Mouse (Mus musculus) frontal cortex, adult 2 months (tissue): ENCODE measurements around the gene Bnip1. TPM values are rescaled to one million over a fixed set of nuclear protein-coding genes. Genes with fewer than 3 reads are reported as not detected.

ENCODE experiments used
- DNase-seq, 2 experiments: peaks; one replicate each; pipeline ENCODE4 v3.0.0; 2022; ENCODE audit warnings: low spot score in 1 of 2; ENCODE audit errors: extremely low spot score in 1 of 2
- polyA plus RNA-seq: library from polyadenylated mRNA; depleted of rRNA; stranded (reverse); fragments of >200 nt; gene quantifications from 2 replicates; pipeline ENCODE4 v1.2.3, GENCODE M21; 2012; rRNA removed

Gene Bnip1
- polyA plus RNA-seq, 1 experiment = 47.8 TPM

DNA sequence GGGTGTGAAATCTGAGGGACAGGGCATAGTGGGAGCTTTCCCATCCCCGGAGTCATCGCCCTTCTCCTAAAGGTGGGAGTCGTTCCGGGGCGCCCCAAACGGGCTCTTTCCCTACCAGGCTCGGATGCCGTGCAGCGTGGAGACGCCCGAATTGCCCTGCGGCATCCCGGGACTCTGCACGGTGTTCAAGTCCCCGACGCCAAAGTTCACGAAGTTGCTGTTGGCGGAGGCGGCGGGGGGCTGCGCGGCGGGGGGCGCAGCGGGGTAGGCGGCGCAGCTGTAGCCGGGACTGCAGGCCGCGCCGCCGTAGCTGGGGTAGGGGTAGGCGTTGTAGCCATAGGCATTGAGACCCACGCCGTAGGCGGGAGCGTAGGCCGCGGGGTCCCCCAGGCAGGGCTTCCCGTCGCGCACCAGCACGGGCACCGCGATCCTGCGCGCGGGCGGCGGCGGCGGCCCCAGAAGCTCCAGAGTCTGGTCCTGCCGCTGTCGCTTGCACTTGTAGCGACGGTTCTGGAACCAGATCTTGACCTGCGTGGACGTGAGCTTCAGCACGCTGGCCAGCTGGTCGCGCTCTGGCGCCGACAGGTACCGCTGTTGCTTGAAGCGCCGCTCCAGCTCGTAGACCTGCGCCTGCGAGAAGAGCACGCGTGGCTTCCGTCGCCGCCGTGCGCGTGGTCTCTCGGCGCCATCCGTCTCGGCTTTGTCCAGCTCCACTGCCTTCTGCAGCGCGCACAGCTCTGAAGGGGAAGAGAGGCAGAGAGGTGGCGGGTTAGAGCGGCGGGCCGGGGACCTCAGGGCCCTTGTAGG lies 58.2 kb downstream of the Bnip1 start:
- no peak for DNase-seq

DNA sequence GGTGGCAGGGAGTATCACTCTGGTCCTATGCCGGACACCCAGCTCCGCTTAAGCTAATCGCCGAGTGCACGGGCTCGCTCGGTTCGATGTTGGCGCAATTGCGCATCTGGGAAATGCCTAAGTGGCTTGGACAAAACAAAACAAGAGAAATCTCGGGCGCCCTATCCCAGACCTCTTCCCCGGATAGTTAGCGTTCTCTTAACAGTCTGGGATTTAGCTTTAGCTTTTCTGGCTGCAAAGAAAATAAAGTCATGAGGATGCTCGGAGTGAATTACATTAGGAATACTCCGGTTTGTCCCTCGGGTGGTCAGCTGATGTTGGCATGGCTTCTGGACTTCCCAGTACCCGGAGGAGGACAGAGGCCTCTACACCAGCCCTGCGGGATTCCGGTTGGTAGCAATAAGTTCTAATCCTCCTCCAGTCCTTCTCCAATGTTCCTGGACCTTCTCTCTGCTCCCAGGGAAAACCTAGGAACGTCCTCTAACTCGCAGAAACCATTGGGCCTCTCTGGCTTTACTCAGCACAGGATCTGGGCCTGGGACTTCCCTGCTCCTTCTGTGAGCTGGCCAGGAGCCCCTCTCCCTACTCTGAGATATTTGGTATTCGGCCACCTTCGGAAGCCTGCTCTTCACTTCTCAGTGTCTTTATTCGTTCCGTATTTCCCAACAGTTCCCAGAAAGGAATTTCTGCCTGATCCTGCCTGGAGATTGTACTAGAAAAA lies 59.0 kb downstream of the Bnip1 start:
- DNase-seq = no peak

DNA sequence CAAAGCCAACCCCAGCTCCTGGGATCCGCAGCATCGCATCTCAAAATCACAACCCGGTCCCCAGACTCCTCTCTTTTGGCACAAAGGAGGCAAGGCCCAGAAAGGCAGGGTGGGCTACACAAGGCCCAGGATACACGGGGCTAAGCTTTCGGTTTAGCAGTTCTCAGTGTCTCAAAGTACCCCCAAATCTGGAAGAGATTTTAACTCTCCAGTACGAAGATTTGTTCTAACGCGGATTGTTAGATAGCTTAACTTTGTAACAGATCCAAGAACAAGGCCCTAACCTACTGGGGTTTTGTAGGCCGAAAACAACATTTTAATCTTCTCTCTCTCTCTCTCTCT lies 59.5 kb downstream of the Bnip1 start:
- DNase-seq = no peak

DNA sequence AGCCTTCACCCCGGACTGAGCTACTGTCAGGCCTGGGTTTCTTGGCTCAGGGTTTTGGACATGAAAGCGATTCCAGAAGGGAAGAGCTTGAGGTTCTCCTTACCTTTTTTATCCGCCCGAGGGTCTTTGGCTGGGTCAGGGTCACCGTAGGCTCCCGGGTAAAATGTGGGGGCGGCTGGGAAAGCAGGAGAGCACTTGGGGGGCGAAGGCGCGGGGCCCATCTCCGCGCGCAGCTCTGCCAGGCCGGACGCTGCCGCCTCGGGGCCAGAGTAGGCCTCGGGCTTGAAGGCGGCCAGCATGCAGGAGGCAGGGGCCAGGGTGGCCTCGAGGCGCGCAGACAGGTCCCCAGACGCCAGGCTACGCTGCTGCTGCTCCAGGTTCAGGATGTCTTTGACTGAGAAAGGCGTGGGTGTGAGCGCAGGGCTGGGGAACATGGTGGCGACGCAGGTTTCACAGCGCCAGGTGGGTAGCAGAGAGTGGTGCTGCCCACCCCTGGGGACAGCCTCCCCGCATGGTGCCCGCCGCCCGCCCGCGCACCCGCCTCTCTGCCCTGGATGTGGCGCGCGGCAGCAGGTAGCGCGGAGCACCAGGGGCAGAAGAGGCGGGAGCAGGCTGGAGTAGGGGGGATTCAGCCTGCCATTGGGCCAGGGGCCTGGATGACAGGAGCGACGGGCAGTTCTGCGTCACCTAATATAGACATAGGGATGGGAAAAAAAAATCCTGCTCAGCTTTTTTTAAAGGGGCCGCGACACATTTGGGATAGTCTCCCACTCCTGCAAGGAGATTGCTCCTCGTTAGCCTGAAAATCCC lies 60.3 kb downstream of the Bnip1 start:
- no peak for DNase-seq

DNA sequence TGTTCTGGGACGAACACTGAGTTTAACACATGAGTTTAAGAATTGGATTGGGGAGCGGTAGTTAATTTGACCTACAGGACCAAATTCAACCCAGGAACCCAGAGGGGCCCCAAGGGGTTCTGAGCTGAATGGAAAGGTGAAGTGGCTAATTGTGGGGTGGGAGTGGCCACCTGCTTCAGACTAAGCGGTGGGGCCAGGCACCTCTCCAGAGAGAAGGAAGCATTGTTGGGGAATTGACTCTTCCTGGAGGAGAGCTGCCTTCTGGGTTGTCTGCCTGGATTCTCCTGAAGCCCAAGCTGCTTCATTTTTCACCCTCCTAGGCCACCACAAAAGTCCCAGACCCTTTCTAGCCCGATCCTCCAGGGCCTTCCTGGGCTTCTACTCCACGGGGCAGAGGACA lies 61.1 kb downstream of the Bnip1 start:
- no peak for DNase-seq

Other genes with a start within 250 kb of the Bnip1 start
- gene Ergic1, start 219.6 kb upstream of the Bnip1 start, polyA plus RNA-seq = 123 and 134 TPM in 2 replicates
- gene Dusp1, start 218.9 kb upstream of the Bnip1 start, polyA plus RNA-seq = 40.9 and 60.5 TPM in 2 replicates
- gene Atp6v0e, start 117.8 kb upstream of the Bnip1 start, polyA plus RNA-seq = 80.3 and 80.9 TPM in 2 replicates
- 16.4 and 17.6 TPM in 2 replicates for gene Crebrf, start 65.4 kb upstream of the Bnip1 start, polyA plus RNA-seq
- gene Nkx2-5, start 63.9 kb downstream of the Bnip1 start, polyA plus RNA-seq = not detected in 2 replicates
- gene Kifc5b, start 136.0 kb downstream of the Bnip1 start, polyA plus RNA-seq = 4.2 and 4.5 TPM in 2 replicates
- gene Phf1, start 152.0 kb downstream of the Bnip1 start, polyA plus RNA-seq = 44.1 and 44.7 TPM in 2 replicates
- 120 and 132 TPM in 2 replicates for gene Cuta, start 158.5 kb downstream of the Bnip1 start, polyA plus RNA-seq
- gene Syngap1, start 160.2 kb downstream of the Bnip1 start, polyA plus RNA-seq = 212 and 226 TPM in 2 replicates
- gene Zbtb9, start 192.1 kb downstream of the Bnip1 start, polyA plus RNA-seq = 16.7 and 17.4 TPM in 2 replicates
- gene Bak1, start 247.9 kb downstream of the Bnip1 start, polyA plus RNA-seq = 17.9 and 19.4 TPM in 2 replicates